Mouse (Mus musculus): ENCODE measurements around the gene Ptch2.

GRCm38 (mm10) chr4:117068035-117068434, 27.8 kb upstream of the Ptch2 start:
- TF ChIP-seq ZNF384 (IDR thresholded peaks at IDR 0.05; ENCODE audit: low read depth, low read length) (no peak), ZC3H11A (IDR thresholded peaks at IDR 0.05; ENCODE audit: borderline replicate concordance, low read depth, low read length) (no peak), HCFC1 (IDR thresholded peaks at IDR 0.05; ENCODE audit: borderline replicate concordance, insufficient read depth, low read length) (no peak), CHD2 (IDR thresholded peaks at IDR 0.05; ENCODE audit: low read depth, low read length) (no peak), MAFK (IDR thresholded peaks at IDR 0.05; ENCODE audit: insufficient read depth, low read depth, low read length) (no peak)
